Mouse (Mus musculus) megakaryocyte, embryonic 14.5 days (primary cell): ENCODE measurements around the gene Appbp2. TPM values are rescaled to one million over a fixed set of nuclear protein-coding genes. Genes with fewer than 3 reads are reported as not detected.
A peak's percentile ranks its signal among the peaks of the same experiment; 100 is the strongest.
"Not testable (repeated sequence)": the region's sequence is repeated elsewhere in the genome, so short reads cannot be mapped to it uniquely, and the experiment has no call there.

Source experiments
- H3K27me3 ChIP-seq: replicated peaks from 2 replicates; pipeline ENCODE3; 2012; ENCODE audit warnings: inconsistent platforms
- H3K36me3 ChIP-seq: replicated peaks from 2 replicates; pipeline ENCODE3; 2012; ENCODE audit warnings: low read length, inconsistent platforms, mixed read lengths
- H3K4me1 ChIP-seq: 2 replicates; pipeline ENCODE4 v1.6.1; 2012; ENCODE audit warnings: inconsistent platforms
- H3K4me3 ChIP-seq: replicated peaks from 2 replicates; pipeline ENCODE3; 2012; ENCODE audit warnings: moderate library complexity, mild to moderate bottlenecking, inconsistent platforms
- H3K9me3 ChIP-seq: 2 replicates; pipeline ENCODE4 v1.6.1; 2012; ENCODE audit warnings: inconsistent platforms
- FLI1 ChIP-seq: IDR thresholded peaks from 2 replicates; pipeline ENCODE4 v1.6.1; 2012; ENCODE audit warnings: low read length, inconsistent platforms, mixed read lengths
- GATA1 ChIP-seq: IDR thresholded peaks from 3 replicates; pipeline ENCODE4 v1.6.1; 2012; ENCODE audit warnings: mixed read lengths, low read length, inconsistent platforms, borderline replicate concordance
- polyA plus RNA-seq: library from polyadenylated mRNA; stranded (reverse); fragments of >175 nt; gene quantifications from 2 replicates; pipeline ENCODE4 v1.2.3, GENCODE M21; 2012; ENCODE audit warnings: low replicate concordance; ENCODE audit not compliant: insufficient read depth

Gene Appbp2
- polyA plus RNA-seq, 1 experiment, result 1.4 TPM

DNA sequence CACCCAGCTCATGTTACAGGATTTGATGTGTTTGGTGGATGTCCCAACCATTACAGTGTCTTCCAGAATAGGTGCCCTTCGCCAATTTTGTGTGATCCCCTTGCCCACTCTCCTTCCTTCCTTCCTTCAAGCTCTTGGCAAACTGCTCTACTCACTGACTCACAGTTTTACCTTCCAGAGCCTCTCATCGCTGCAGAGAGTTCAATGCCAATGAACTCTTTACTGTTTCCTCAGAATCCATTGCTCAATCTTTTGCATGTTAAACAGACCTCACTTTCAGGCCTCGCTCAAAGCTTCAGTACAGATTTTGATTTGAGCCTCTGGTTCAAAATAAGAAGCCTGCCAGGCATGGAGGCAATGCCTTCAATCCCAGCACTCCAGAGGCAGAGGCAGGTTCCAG is 59.0 kb downstream of the Appbp2 start:
- H3K4me1 ChIP-seq, result peaks cover 49% of the 10 kb centered on the region
- H3K4me3 ChIP-seq, result no peak overlapping the region
- H3K9me3 ChIP-seq, result no peaks in the 10 kb centered on the region
- peaks cover 1% of the 10 kb centered on the region for H3K27me3 ChIP-seq
- TF ChIP-seq FLI1, result no peak
- no peak for TF ChIP-seq GATA1
- H3K36me3 ChIP-seq, result no peaks in the 10 kb centered on the region

DNA sequence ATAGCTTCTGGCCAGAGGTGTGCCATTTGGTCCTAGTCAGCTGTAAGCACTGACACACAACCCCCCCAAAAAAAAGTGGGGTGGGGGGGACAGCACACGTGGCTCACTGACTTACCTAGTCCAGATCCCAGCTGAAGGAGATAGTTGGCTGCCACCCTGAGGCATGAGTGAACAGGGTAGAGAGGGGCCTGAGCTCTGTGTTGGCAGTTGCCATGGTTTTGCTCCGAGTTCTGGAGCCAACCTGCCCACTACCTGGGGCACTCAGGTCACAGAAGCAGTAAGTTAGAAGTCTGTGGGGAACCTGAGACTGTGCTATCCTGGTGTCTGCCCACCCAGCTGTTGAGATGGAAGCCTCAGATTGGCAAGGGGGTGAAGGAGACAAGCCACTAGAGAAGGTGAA is 64.1 kb downstream of the Appbp2 start:
- no peak for TF ChIP-seq FLI1
- Histone ChIP-seq H3K4me3 (no peak overlapping the region), H3K36me3 (no peaks in the 10 kb centered on the region), H3K9me3 (no peaks in the 10 kb centered on the region), H3K4me1 (peaks cover 47% of the 10 kb centered on the region), H3K27me3 (no peaks in the 10 kb centered on the region)

- peaks cover 44% of the 10 kb centered on the region for H3K4me1 ChIP-seq
- H3K9me3 ChIP-seq, result no peaks in the 10 kb centered on the region
- no peaks in the 10 kb centered on the region for H3K27me3 ChIP-seq
- H3K4me3 ChIP-seq, result peak within 1 kb of the TSS; percentile 86
- TF ChIP-seq FLI1 (no peak), GATA1 (no peak)
- H3K36me3 ChIP-seq, result no peaks in the 10 kb centered on the region
These were observed 64.7 kb downstream of the Appbp2 start, which contains the start of gene 1700125H20Rik for GRCm38 (mm10) chr11:85170058-85170740. 1700125H20Rik (plus strand) TSS chr11:85170404.

- no peak for TF ChIP-seq GATA1
- TF ChIP-seq FLI1, result no peak
- Histone ChIP-seq H3K36me3 (no peaks in the 10 kb centered on the region), H3K27me3 (no peaks in the 10 kb centered on the region), H3K4me3 (no peak overlapping the region), H3K9me3 (no peaks in the 10 kb centered on the region), H3K4me1 (peaks cover 33% of the 10 kb centered on the region)
These were observed 67.4 kb downstream of the Appbp2 start for GRCm38 (mm10) chr11:85167503-85167902.

- Histone ChIP-seq H3K27me3 (peaks cover 3% of the 10 kb centered on the region), H3K4me3 (no peak overlapping the region), H3K4me1 (peaks cover 4% of the 10 kb centered on the region), H3K36me3 (no peaks in the 10 kb centered on the region), H3K9me3 (no peaks in the 10 kb centered on the region)
- TF ChIP-seq GATA1 (no peak), FLI1 (no peak)
These were observed 70.6 kb downstream of the Appbp2 start for GRCm38 (mm10) chr11:85164371-85164770.

GRCm38 (mm10) chr11:85163014-85163413 is 71.9 kb downstream of the Appbp2 start:
- H3K9me3 ChIP-seq, H3K27me3 ChIP-seq, H3K36me3 ChIP-seq, H3K4me1 ChIP-seq, H3K4me3 ChIP-seq: not testable (repeated sequence)

GRCm38 (mm10) chr11:85157301-85157700 is 77.6 kb downstream of the Appbp2 start:
- H3K36me3 ChIP-seq, result no peaks in the 10 kb centered on the region
- peaks cover 6% of the 10 kb centered on the region for H3K27me3 ChIP-seq
- no peak for TF ChIP-seq FLI1
- no peak for TF ChIP-seq GATA1
- no peaks in the 10 kb centered on the region for H3K9me3 ChIP-seq
- peaks cover 15% of the 10 kb centered on the region for H3K4me1 ChIP-seq
- H3K4me3 ChIP-seq, result no peak overlapping the region

GRCm38 (mm10) chr11:85152256-85152930 is 82.5 kb downstream of the Appbp2 start:
- Histone ChIP-seq H3K36me3 (no peaks in the 10 kb centered on the region), H3K27me3 (no peaks in the 10 kb centered on the region), H3K4me3 (no peak overlapping the region), H3K9me3 (no peaks in the 10 kb centered on the region), H3K4me1 (peaks cover 8% of the 10 kb centered on the region)
- TF ChIP-seq GATA1 (no peak), FLI1 (no peak)

DNA sequence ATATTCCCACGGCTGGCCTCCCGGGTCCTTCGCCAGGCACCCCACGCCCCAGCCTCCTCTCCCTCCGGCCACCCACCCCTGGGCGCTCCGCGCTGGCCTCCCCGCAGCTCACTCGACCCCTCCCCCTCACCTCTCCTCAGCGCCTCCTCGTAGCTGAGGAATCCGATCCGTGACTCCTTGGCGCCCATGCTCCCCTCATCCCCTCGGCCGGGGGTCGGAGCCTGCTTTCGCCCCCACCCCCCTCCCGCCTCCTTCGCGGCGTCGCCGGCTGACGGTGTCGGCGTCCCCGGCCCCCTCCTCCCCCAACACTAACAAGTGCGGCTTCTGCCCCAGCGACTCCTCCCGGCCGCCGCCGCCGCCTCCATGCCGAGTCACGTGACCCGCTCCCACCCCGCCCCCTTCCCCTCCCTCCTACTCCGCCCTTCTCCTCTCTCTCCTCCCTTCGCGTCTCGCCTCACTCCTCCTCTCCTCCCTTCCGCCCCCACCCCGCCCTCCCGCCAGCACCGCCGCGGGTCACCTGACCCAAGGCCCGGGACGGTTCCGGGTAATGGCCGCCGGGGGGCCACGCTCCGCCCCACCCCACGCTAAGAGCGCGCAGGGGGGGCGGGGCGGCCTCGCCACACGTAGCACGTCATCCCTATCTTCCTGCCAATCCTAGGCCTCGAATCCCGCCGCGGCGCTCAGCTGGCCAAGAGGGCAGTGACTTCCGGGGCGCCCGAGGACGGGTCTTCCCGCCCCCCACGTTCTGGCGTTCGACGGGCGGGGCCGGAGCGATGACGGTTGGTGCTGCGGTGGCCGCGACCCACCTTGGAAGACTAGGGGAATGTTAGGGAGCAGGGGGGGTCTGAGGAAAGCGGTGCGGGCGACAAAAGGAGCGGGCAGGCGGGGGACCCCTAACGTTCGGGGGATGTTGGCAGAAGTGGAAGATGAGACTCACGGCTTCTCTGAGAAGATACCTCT is 95.1 kb downstream of the Appbp2 start, which contains the start of gene Usp32:
Usp32 (minus strand) TSS at position 581 of the 960 bp plus-strand sequence.
- peak within 1 kb of the TSS; percentile 99 for H3K4me3 ChIP-seq
- peaks cover 50% of the 10 kb centered on the region for H3K4me1 ChIP-seq
- H3K36me3 ChIP-seq, result peaks cover 9% of the 10 kb centered on the region
- no peaks in the 10 kb centered on the region for H3K9me3 ChIP-seq
- no peak for TF ChIP-seq GATA1
- peak; percentile 56; the same call in 1 of the 2 replicates for TF ChIP-seq FLI1
- no peaks in the 10 kb centered on the region for H3K27me3 ChIP-seq
